In genomic region chr17:35044904-35045806, GRCm38 (mm10) we compare ENCODE assay signal across 9 mouse cellular contexts. TPM values are rescaled to one million over a fixed set of nuclear protein-coding genes. Genes with fewer than 3 reads are reported as not detected.
DNase-seq lines count a peak whose midpoint lies in the region; ATAC-seq and TF ChIP-seq lines count a peak whose summit lies in the region.
"Had no signal": no experiment of that assay in that cellular context is flagged by ENCODE, and none has a peak within 500 bp of the region (broad histone marks: within the 10 kb centered on the region; RNA-seq: fewer than 3 reads in every experiment).

No protein-coding gene starts in this region.

- H3K4me1 ChIP-seq in kidney, embryonic 16.5 days (ENCODE audit: insufficient read depth, low read length): peaks cover 45% of the 10 kb centered on the region
- H3K4me1 ChIP-seq in embryonic facial prominence, embryonic 11.5 days (ENCODE audit: control insufficient read depth, insufficient read depth, low read length): no peaks in the 10 kb centered on the region; the same call in 1 of the 2 replicates
- H3K4me1 ChIP-seq in intestine, postnatal 0 days (replicated peaks; ENCODE audit: control insufficient read depth, insufficient read depth, low read length): peaks cover 11% of the 10 kb centered on the region
- H3K4me1 ChIP-seq in neural tube, embryonic 12.5 days: peaks cover 34% of the 10 kb centered on the region

- H3K36me3 ChIP-seq in kidney, embryonic 16.5 days (ENCODE audit: insufficient read depth, low read length): no peaks in the 10 kb centered on the region
- H3K36me3 ChIP-seq in embryonic facial prominence, embryonic 11.5 days (replicated peaks; ENCODE audit: control insufficient read depth, insufficient read depth, low read depth, low read length): no peaks in the 10 kb centered on the region
- no peaks in the 10 kb centered on the region for H3K36me3 ChIP-seq in intestine, postnatal 0 days (ENCODE audit: control insufficient read depth, insufficient read depth)
- H3K36me3 ChIP-seq in neural tube, embryonic 12.5 days: no peaks in the 10 kb centered on the region

- TF ChIP-seq CTCF in intestine, postnatal 0 days (IDR thresholded peaks at IDR 0.05; ENCODE audit: low read depth): no peak

- 73% methylated on average over 7 of the region's 7 CpGs for WGBS in kidney, embryonic 16.5 days
- 92% methylated on average over 7 of the region's 7 CpGs for WGBS in embryonic facial prominence, embryonic 11.5 days
- WGBS in intestine, postnatal 0 days: 64% methylated on average over 7 of the region's 7 CpGs
- WGBS in neural tube, embryonic 12.5 days: 86% methylated on average over 7 of the region's 7 CpGs

- peak overlapping the region; percentile 99 for H3K27ac ChIP-seq in kidney, embryonic 16.5 days (ENCODE audit: low read length)
- no peak overlapping the region for H3K27ac ChIP-seq in embryonic facial prominence, embryonic 11.5 days (replicated peaks; ENCODE audit: low read depth, low read length)
- H3K27ac ChIP-seq in intestine, postnatal 0 days (ENCODE audit: low read depth, low read length): no peak overlapping the region
- no peak overlapping the region for H3K27ac ChIP-seq in neural tube, embryonic 12.5 days

- no peak for DNase-seq in kidney, postnatal 4 days
- DNase-seq in embryonic facial prominence, embryonic 11.5 days (ENCODE audit: low spot score): no peak
- DNase-seq in frontal cortex, postnatal 10 days (ENCODE audit: low spot score in 2 of 2): no peak
- DNase-seq in retina, postnatal 1 day: no peak
- no peak for DNase-seq in frontal cortex, postnatal 36 days (ENCODE audit: low spot score in 2 of 2)
- DNase-seq: gastrocnemius, postnatal 14 days had no signal

- no peaks in the 10 kb centered on the region for H3K9me3 ChIP-seq in kidney, embryonic 16.5 days (ENCODE audit: low read length)
- H3K9me3 ChIP-seq in embryonic facial prominence, embryonic 11.5 days (replicated peaks; ENCODE audit: control insufficient read depth, low read length): no peaks in the 10 kb centered on the region
- H3K9me3 ChIP-seq in intestine, postnatal 0 days (ENCODE audit: control insufficient read depth): no peaks in the 10 kb centered on the region
- H3K9me3 ChIP-seq in neural tube, embryonic 12.5 days: no peaks in the 10 kb centered on the region

- H3K4me3 ChIP-seq in kidney, embryonic 16.5 days (ENCODE audit: low read length): peak overlapping the region; percentile 64
- peak overlapping the region; percentile 41; the same call in 1 of the 2 replicates for H3K4me3 ChIP-seq in embryonic facial prominence, embryonic 11.5 days (ENCODE audit: low read depth, low read length)
- peak overlapping the region; percentile 51; the same call in 1 of the 2 replicates for H3K4me3 ChIP-seq in intestine, postnatal 0 days (ENCODE audit: low read depth, low read length)
- peak overlapping the region; percentile 48; the same call in 1 of the 2 replicates for H3K4me3 ChIP-seq in neural tube, embryonic 12.5 days

- H3K9ac ChIP-seq in kidney, embryonic 16.5 days (replicated peaks; ENCODE audit: low read length): peak overlapping the region; percentile 94
- H3K9ac ChIP-seq in embryonic facial prominence, embryonic 11.5 days (replicated peaks; ENCODE audit: low read length): no peak overlapping the region
- H3K9ac ChIP-seq in intestine, postnatal 0 days (ENCODE audit: low read depth, low read length): no peak overlapping the region
- H3K9ac ChIP-seq in neural tube, embryonic 12.5 days: no peak overlapping the region

- ATAC-seq in kidney, embryonic 16.5 days (ENCODE audit: low FRiP score, low TSS enrichment): no peak
- ATAC-seq in embryonic facial prominence, embryonic 11.5 days (replicated peaks; ENCODE audit: insufficient number of reproducible peaks, low FRiP score, low TSS enrichment, low read depth): no peak
- ATAC-seq in intestine, postnatal 0 days: no peak
- ATAC-seq in neural tube, embryonic 12.5 days (ENCODE audit: low FRiP score, low read depth): no peak

- no peaks in the 10 kb centered on the region for H3K27me3 ChIP-seq in kidney, embryonic 16.5 days (ENCODE audit: insufficient read depth, low read length)
- no peaks in the 10 kb centered on the region for H3K27me3 ChIP-seq in embryonic facial prominence, embryonic 11.5 days (ENCODE audit: control insufficient read depth, insufficient read depth, low read length)
- no peaks in the 10 kb centered on the region for H3K27me3 ChIP-seq in intestine, postnatal 0 days (replicated peaks; ENCODE audit: control insufficient read depth, insufficient read depth, low read length)
- H3K27me3 ChIP-seq in neural tube, embryonic 12.5 days (replicated peaks): no peaks in the 10 kb centered on the region

- peak overlapping the region; percentile 99 for H3K4me2 ChIP-seq in kidney, embryonic 16.5 days (replicated peaks; ENCODE audit: low read depth, low read length)
- peak overlapping the region; percentile 87; the same call in 1 of the 2 replicates for H3K4me2 ChIP-seq in embryonic facial prominence, embryonic 11.5 days (ENCODE audit: low read depth, low read length)
- H3K4me2 ChIP-seq in intestine, postnatal 0 days (replicated peaks; ENCODE audit: low read depth): peak overlapping the region; percentile 94
- peak overlapping the region; percentile 96 for H3K4me2 ChIP-seq in neural tube, embryonic 12.5 days (replicated peaks)

RNA-seq across cellular contexts. Expression of gene Msh5, which starts 1.4 kb away (rescaled TPM):
- 4.5 and 6.9 TPM in 2 replicates for polyA plus RNA-seq in kidney, embryonic 16.5 days (2015; fragmentation: Nextera tagmentation; extraction: Ambion mirVana)
- polyA plus RNA-seq in embryonic facial prominence, embryonic 11.5 days (2014; fragmentation: Nextera tagmentation; extraction: Ambion mirVana): 3.0 and 3.2 TPM in 2 replicates
- 1.4 and 3.0 TPM in 2 replicates for polyA plus RNA-seq in intestine, postnatal 0 days (2015; fragmentation: Nextera tagmentation; extraction: Ambion mirVana)
- 3.1 and 4.1 TPM in 2 replicates for polyA plus RNA-seq in neural tube, embryonic 12.5 days (2016; fragmentation: Nextera tagmentation; extraction: Ambion mirVana)

RNA-seq across cellular contexts. Expression of gene Clic1, which starts 4.6 kb away (rescaled TPM):
- 341 and 345 TPM in 2 replicates for polyA plus RNA-seq in kidney, embryonic 16.5 days (2015; fragmentation: Nextera tagmentation; extraction: Ambion mirVana)
- 73.9 and 84.2 TPM in 2 replicates for polyA plus RNA-seq in embryonic facial prominence, embryonic 11.5 days (2014; fragmentation: Nextera tagmentation; extraction: Ambion mirVana)
- polyA plus RNA-seq in intestine, postnatal 0 days (2015; fragmentation: Nextera tagmentation; extraction: Ambion mirVana): 290 and 312 TPM in 2 replicates
- polyA plus RNA-seq in neural tube, embryonic 12.5 days (2016; fragmentation: Nextera tagmentation; extraction: Ambion mirVana): 169 and 178 TPM in 2 replicates

RNA-seq across cellular contexts. Expression of gene Ddah2, which starts 13.7 kb away (rescaled TPM):
- polyA plus RNA-seq in kidney, embryonic 16.5 days (2015; fragmentation: Nextera tagmentation; extraction: Ambion mirVana): 375 and 376 TPM in 2 replicates
- 543 and 586 TPM in 2 replicates for polyA plus RNA-seq in embryonic facial prominence, embryonic 11.5 days (2014; fragmentation: Nextera tagmentation; extraction: Ambion mirVana)
- polyA plus RNA-seq in intestine, postnatal 0 days (2015; fragmentation: Nextera tagmentation; extraction: Ambion mirVana): 62.0 and 68.3 TPM in 2 replicates
- 564 and 591 TPM in 2 replicates for polyA plus RNA-seq in neural tube, embryonic 12.5 days (2016; fragmentation: Nextera tagmentation; extraction: Ambion mirVana)

RNA-seq across cellular contexts. Expression of gene Sapcd1, which starts 17.3 kb away (rescaled TPM):
- polyA plus RNA-seq in kidney, embryonic 16.5 days (2015; fragmentation: Nextera tagmentation; extraction: Ambion mirVana): 5.7 and 7.1 TPM in 2 replicates
- polyA plus RNA-seq in embryonic facial prominence, embryonic 11.5 days (2014; fragmentation: Nextera tagmentation; extraction: Ambion mirVana): 3.5 and 7.5 TPM in 2 replicates
- 3.2 and 4.6 TPM in 2 replicates for polyA plus RNA-seq in intestine, postnatal 0 days (2015; fragmentation: Nextera tagmentation; extraction: Ambion mirVana)
- polyA plus RNA-seq in neural tube, embryonic 12.5 days (2016; fragmentation: Nextera tagmentation; extraction: Ambion mirVana): 3.8 and 5.0 TPM in 2 replicates

RNA-seq across cellular contexts. Expression of gene Ly6g6c, which starts 20.0 kb away (rescaled TPM):
- polyA plus RNA-seq in kidney, embryonic 16.5 days (2015; fragmentation: Nextera tagmentation; extraction: Ambion mirVana): not detected in 2 replicates
- polyA plus RNA-seq in embryonic facial prominence, embryonic 11.5 days (2014; fragmentation: Nextera tagmentation; extraction: Ambion mirVana): 0.33 TPM in 1 of 2 replicates, not detected in the other
- polyA plus RNA-seq in intestine, postnatal 0 days (2015; fragmentation: Nextera tagmentation; extraction: Ambion mirVana): 0.12 TPM in 1 of 2 replicates, not detected in the other
- polyA plus RNA-seq in neural tube, embryonic 12.5 days (2016; fragmentation: Nextera tagmentation; extraction: Ambion mirVana): not detected in 2 replicates
